Mouse (Mus musculus) limb, embryonic 11.5 days (tissue): Measurements from ENCODE around the gene Gm21874. TPM values are rescaled to one million over a fixed set of nuclear protein-coding genes. Genes with fewer than 3 reads are reported as not detected.
"Not testable (repeated sequence)": the region's sequence is repeated elsewhere in the genome, so short reads cannot be mapped to it uniquely, and the experiment has no call there.

ENCODE experiments used
- ATAC-seq: fragments of 200-750 bp; cut with Nextera tagmentation; 2 replicates; pipeline ENCODE4 v1.8.0; 2017; ENCODE audit warnings: low read depth; ENCODE audit not compliant: insufficient number of reproducible peaks, low FRiP score, low TSS enrichment
- DNase-seq: peaks from one replicate; pipeline ENCODE4 v3.0.0-alpha.2; 2015; ENCODE audit warnings: low spot score
- H3K27ac ChIP-seq: fragments of 300-500 bp; sonication (generic); replicated peaks from 2 replicates; pipeline ENCODE4 v1.5.1; 2014; ENCODE audit warnings: low read depth, mild to moderate bottlenecking, low read length
- H3K27me3 ChIP-seq: fragments of 300-500 bp; sonication (generic); 2 replicates; pipeline ENCODE4 v1.6.1; 2014; ENCODE audit warnings: mild to moderate bottlenecking, low read length, mixed read lengths; ENCODE audit not compliant: control insufficient read depth, insufficient read depth
- H3K36me3 ChIP-seq: fragments of 300-500 bp; sonication (generic); 2 replicates; pipeline ENCODE4 v1.6.1; 2014; ENCODE audit warnings: mild to moderate bottlenecking, low read length, moderate library complexity, mixed read lengths; ENCODE audit not compliant: control insufficient read depth, insufficient read depth
- H3K4me1 ChIP-seq: fragments of 300-500 bp; sonication (generic); 2 replicates; pipeline ENCODE4 v1.6.1; 2014; ENCODE audit warnings: low read length, mixed read lengths; ENCODE audit not compliant: control insufficient read depth, insufficient read depth
- H3K4me2 ChIP-seq: fragments of 300-500 bp; sonication (generic); 2 replicates; pipeline ENCODE4 v1.6.1; 2014; ENCODE audit warnings: low read depth, mild to moderate bottlenecking, moderate library complexity; ENCODE audit not compliant: severe bottlenecking
- H3K4me3 ChIP-seq: fragments of 300-500 bp; sonication (generic); 2 replicates; pipeline ENCODE4 v1.5.1; 2014; ENCODE audit warnings: low read depth, low read length
- H3K9ac ChIP-seq: fragments of 300-500 bp; sonication (generic); 2 replicates; pipeline ENCODE4 v1.6.1; 2014; ENCODE audit warnings: mild to moderate bottlenecking, low read length
- H3K9me3 ChIP-seq: fragments of 300-500 bp; sonication (generic); 2 replicates; pipeline ENCODE4 v1.6.1; 2016; ENCODE audit warnings: low read length; ENCODE audit not compliant: control insufficient read depth
- polyA plus RNA-seq: library from polyadenylated mRNA; unstranded; fragments of >200 nt; fragmentation: Nextera tagmentation; extraction: Ambion mirVana; gene quantifications from 2 replicates; pipeline ENCODE4 v1.2.1, GENCODE M21; 2014

Gm21874 gene
- polyA plus RNA-seq: not detected in 2 replicates

- H3K27ac ChIP-seq, H3K36me3 ChIP-seq, H3K27me3 ChIP-seq, H3K4me1 ChIP-seq, DNase-seq, H3K9ac ChIP-seq, H3K4me2 ChIP-seq, ATAC-seq, H3K9me3 ChIP-seq, H3K4me3 ChIP-seq: not testable (repeated sequence)
These were observed at the start of gene Gm21874 for GRCm38 (mm10) chrY:9416048-9416447. Gm21874 (minus strand) TSS chrY:9416148.

Other genes with a start within 250 kb of the Gm21874 start
- not detected in 2 replicates for gene Gm21721, start 214.0 kb downstream of the Gm21874 start, polyA plus RNA-seq
- gene Gm21812, start 69.0 kb downstream of the Gm21874 start, polyA plus RNA-seq: not detected in 2 replicates